Mouse (Mus musculus): Measurements from ENCODE around the gene Bdkrb2.

Bdkrb2 gene

DNA sequence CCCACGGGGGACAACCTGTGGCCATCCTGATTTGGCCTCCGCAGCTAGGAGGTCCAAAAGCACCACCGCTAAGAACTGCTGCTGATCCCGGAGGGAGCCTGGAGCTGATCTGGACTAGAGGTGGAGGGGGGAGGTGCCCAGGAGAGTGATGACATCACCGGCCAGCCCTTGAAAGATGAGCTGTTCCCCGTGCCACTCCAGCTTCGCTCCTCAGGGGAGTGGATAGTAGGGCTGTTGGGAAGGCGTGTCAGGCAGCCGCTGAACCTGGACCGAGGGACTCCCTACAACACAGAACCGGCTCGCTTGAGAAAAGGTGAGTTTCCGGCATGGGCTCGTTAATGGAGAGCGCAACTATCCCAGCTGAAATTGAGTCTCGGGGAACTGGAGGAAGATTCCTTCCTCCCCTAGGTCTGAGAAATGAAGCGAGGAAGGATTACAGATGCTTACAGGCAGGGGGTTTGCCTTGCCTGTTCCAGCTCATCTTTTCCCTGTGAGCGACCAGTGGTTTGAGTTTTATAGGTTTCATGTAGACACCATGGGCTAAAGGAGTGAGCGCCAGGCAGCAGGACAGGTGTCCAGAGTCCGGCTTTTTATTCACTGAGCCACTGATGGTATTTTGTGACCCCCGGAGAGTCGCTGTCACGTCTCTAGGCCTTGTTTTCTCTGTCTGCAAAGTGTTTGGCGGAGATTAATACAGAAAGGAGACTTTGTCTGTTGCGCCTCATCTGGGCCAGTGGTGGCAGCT, at the start of gene Bdkrb2:
Gene Bdkrb2, plus strand, starts transcription at position 291 of the 745 bp plus-strand sequence.
- DNase-seq (ENCODE audit: low spot score): no peak

DNA sequence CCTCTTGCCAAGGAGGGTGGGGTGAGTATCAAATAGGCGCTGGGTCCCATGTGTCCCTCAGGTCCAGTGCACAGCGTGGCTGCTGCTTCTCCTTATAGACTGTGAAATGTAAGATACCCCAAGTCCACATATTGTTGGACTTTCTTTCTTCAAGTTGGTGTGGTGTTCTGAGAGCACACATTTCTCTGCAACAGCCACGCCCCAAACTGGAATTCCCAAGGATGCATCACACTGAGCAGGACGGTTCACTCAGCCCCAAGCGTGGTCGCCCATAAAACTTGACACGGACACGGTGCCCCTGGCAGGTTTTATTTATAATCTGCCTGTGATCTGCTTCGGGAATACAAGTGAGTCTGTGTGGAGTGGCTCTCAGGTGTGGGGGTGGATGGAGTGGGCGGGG, 48.9 kb upstream of the Bdkrb2 start:
- DNase-seq (ENCODE audit: low spot score): no peak

DNA sequence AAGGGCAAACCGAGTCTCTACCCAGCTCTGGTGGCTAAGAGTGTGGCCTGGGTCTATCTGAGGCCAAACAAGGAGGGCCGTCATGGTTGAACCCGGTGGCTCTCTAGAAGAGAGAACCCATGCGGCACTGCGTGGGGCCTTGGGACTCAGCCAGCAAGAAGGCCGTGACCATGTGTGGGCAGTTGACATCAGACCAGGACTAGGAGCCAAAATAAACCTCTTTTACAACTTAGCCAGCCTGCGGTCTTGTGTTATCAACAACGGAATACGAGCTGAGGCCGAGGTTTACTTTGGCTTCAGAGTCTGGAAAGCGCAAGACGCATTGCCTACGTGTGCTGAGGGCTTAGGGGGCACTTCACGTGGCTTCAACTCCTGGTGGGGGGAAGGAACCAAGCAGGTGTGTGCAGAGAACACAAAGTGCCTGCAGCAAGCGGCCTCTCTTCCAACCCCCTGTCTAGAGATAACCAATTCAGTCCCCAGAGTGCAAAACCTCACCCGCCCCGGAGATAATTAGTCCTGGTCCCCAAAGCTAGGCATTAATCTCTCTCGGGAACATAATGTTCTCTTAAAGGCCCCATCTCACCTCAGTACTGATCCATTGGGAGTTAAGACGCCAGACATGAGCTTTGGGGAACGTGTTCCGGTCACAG, 45.9 kb upstream of the Bdkrb2 start:
- DNase-seq (ENCODE audit: low spot score): no peak

DNA sequence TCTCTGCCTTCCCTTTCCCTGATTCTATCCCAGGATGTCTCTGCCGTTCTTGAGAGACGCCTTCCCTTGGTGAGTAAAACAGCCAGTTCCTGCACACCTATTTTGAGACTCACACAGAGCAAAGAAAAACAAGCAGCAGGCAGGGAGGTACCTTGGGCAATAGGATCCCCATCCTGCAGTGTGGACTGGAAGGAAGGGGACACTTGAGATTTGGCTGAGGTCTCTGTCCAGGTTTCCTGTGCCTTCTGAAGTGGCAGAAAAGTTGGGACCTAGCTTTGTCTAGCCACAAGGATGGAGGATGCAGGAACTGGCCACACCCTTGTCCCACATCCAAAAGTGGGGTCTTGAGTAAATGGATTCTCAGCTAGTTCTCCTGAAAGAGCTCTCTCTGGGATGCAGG, 43.2 kb upstream of the Bdkrb2 start:
- no peak for DNase-seq (ENCODE audit: low spot score)

DNA sequence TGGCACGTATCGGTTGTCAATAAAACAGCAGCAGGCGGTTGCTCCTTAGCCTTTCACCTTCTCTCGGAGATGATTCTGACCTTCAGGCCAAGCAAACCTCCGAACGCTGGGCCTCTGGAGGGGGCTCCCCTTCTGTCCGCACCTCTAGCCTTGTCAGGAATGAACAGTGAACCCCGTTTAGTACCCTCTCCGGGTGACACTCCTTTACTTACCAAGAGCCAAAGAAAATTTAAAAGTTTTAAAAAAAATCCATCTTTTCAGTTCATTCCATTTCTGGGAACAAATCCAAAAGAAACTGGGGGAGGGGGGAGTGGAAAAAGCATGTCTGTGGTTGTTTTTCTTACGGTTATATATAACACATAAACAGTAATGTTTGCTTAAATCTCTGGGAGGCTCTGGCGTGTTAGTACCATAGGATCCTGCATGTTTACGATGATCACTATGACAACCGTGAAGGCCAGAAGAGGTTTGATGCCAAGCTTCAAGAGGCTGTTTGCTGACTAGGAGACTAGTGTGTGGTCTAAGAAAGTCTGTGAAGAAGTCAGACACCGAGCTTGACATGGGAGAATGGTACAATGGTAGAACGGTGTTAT, 41.8 kb upstream of the Bdkrb2 start:
- no peak for DNase-seq (ENCODE audit: low spot score)

DNA sequence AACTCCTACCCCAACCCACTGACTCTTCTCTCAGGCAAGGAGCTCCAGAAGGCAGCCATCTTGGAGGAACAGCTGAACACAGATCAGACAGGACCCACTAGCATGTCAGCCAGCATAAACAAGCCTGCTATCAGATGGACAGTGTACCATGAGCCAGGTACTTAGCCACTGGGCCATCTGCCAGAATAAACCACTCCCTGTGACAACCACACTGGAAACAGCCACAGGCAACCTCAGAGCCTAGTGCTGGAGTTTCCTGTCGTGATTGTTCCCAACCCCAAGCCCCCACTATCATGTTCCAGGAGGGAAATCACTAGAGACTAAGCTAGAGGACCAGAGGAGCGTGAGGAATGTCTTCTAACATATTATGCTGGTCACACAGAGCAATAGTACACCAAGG, 39.3 kb upstream of the Bdkrb2 start:
- no peak for DNase-seq (ENCODE audit: low spot score)

DNA sequence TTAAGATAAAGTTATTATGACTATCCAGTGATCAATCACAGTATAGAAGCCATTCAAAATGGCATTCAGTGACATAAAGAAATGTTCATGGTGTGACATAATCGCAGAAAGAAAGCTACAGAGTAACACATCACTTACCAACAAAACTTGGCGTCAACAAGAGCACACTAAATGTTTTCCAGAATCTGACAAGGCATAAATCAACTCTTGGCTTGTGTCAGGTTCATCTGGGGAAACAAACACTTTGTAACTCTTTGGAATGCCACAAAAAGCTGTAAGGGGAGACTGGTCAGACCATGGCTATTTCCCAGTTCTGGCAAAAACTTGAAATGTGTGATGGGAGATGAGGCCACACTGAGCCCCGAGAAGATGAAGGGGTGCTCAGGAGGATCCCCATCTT, 36.8 kb upstream of the Bdkrb2 start:
- no peak for DNase-seq (ENCODE audit: low spot score)

DNA sequence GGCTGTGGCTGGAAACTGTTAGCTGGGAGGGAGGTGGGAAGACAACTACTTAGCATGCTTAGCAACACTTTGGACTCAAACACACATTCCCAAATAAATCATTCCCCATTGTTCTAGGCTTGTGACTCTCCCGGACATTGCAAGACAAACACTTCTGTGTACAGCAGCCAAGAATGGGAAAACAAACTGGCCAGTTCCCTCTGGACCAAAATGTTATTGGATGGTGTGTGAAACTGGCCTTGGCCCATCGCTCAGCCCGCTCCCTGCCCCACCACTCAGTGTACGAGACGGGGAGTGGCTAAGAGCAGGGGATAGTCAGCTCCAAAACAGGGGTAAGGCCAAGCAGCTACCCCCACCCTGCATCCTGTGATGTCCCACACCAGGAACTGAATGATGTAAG, 36.2 kb upstream of the Bdkrb2 start:
- no peak for DNase-seq (ENCODE audit: low spot score)

DNA sequence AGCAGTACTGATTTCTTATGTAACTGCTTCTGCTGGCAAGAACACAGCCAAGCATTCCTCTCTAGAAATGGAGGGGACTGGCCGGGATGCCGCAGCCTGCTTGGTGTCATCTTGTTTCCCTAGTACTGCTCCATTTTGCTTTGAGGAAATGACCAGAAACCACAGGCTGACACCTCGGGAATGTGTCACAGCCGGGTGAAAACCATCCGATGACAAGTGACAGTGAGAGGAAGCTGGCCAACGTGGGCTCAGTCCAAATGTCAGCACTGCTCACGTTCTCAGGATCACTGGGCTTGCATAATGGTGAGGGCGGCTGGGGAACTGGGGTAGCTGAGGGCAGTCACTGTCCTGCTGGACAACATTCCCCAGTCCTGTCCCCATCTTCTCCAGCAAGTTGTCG, 33.5 kb upstream of the Bdkrb2 start:
- no peak for DNase-seq (ENCODE audit: low spot score)

DNA sequence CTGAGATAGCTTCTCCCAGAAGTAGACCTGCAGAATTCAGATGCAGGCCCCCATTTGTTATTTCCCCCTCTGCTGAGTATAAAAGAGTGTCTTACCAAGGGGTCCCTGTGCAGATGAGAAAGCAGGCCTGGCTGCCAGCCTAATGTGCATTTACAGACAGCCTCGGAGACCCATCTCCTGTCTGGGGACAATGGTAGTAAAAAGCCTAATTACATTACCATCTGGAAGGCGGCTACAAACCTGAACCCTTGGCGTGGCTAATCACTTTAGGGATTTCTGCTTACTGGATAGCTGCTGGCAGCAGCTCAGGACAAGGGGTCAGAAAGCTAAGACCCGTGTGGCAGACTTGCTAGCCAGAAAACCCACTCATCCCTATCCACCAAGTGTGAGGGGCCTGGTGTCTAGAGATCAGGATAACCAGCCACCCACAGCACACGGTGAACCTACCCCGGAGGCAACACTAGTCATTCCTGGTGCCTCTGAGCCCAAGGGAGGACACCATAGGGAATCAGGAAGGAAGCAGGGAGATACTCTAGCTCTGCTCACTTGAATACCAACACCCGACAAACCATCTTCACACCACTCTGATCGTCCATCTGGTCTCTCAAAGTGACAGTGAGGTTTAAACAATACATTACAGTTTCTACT, 31.2 kb upstream of the Bdkrb2 start:
- no peak for DNase-seq (ENCODE audit: low spot score)

DNA sequence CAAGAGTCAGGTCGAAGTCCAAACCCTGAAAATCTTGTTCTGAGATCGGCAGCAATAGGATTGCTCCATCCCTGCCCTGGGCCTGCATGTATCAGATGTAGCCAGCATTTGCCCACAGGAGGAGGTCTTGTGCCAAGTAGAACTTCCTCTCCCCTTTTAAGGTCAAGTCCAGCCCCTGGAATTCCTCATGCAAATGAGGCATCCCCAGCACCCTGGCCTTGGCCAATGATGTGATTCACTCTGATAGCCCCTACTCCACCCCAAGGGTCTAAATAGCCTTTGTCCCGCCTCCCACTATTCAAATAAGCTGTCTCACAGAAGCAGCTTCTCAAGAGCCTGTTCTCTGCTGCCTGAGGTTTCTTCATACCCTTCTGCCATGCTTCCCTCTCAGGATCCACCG, 28.2 kb upstream of the Bdkrb2 start:
- no peak for DNase-seq (ENCODE audit: low spot score)

DNA sequence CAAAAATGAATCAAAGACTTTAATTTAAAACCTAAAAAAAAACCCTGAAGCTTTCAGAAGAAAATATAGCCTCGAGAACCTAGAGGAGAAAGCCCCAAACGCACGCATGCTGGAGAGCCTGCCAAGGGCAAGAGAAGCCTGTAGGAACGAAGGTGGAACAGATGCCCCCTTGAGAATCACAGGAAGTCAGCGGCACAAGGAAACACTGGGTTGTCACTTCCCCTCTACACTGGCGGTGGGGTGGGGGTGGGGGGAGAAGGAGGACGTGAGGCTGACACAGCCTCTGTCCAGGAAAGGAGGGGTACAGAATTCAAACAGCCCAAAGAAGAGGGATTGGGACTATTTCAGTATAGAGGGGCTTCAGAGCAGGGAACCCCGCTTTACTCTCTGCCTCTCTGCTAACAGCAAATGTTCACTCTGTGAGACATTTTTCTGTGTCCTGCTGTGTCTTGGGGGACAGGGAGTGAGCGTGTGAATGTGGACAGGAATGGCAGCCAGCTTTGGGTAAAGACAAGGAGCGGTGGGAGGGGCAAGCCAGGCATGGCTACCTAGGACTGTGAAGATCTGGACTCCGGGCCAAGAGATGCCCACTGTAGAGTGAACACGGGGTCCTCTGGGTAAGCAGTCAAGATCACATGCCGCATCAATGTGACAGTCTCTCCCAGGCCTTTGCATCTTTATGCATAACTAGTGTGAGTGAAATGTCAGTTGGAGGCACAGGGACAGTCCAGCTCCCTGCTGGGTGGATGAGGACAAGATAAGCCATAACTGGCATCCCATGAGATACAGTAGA, 26.9 kb upstream of the Bdkrb2 start:
- no peak for DNase-seq (ENCODE audit: low spot score)

DNA sequence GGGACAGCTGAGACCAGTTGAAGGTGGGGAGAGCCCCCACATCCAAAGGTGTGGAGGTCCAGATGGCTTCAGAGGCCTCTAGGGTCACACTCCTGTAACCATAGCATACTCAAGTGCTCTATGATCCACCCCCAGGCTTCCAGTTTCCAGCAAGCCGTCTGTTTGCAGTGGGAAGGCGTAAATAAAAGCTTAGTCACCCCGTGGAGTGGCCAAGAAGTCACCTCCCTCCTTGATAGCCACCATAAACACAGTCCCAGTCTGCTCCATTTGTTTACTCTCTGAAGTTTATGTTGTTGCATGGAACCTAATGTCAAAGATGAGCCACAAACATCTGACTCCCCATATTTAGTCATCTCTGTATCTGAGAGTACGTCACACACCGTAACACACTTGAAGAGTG, 25.9 kb upstream of the Bdkrb2 start:
- no peak for DNase-seq (ENCODE audit: low spot score)

DNA sequence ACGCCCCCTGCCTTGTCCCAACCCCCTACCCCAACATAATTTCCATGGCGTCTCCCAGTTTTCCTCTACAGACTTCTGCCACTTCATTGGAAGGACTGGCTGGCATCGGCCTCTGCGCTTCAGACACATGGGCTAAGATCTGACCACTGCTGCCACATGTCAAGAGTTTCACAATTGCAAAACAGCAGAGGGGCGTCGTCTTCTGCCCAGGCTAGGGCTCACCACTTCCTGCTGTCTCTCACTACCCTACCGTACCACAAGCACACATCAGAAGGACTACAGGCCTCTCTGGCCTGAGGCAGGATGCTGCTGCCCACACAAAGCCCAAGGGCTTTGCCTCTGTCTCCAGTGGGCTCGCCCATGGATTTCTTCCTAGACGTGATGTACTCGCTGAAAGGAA, 23.4 kb upstream of the Bdkrb2 start:
- no peak for DNase-seq (ENCODE audit: low spot score)

DNA sequence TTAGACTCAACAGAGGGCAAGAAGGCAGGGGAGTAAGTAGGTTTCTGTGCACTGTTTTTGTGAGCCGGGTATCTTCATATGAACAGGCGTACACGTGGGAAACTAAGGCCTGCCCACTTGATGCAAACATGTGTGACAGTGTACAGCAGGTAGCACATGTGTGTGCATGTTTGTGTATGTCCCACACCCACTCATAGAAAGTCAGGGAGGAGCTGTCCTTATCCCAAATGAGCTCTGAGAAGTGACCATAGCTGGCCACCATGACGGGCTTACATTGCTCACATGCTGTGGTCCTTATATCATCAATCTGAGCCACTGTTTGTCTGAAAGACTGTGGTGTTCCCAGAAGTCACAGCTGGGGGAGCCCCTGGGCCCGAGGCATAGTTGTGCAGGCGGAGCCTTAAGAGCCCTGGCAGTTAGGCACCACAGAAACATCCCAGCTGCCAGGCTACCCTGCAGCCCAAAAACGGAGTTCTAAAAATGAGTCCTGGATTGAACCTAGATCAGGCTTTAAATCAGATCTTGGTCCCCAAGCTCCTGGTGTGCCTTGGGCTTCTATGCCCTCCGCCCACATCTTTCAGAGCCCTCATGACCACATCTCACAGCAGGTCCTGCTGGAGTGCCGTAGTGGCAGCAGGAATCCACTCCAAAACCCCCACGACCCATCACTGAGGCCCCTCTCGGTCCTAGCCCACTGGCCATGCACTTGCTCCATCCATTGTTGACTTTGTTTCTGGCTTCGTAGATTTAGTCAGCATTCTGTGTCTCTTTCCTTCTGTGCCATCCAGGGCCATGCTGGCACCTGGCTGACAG, 21.2 kb upstream of the Bdkrb2 start:
- no peak for DNase-seq (ENCODE audit: low spot score)

DNA sequence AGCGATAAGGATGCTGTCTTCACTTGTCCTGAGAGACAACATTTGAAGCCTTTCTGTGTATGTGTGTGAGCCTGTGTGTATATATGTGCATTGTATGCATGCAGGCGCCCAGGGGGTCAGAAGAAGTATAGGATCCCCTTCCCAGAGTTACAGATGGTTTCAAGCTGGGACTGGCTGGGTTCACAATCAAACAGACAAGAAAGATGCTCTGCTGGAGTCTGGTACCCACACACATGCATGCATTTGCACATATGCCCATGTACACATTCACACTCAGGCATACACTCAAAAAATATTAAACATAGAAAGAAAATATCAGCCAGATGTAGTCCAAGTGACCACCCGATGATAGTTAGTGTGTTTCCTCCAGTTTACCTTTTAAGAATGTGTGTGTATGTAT, 20.5 kb upstream of the Bdkrb2 start:
- no peak for DNase-seq (ENCODE audit: low spot score)

DNA sequence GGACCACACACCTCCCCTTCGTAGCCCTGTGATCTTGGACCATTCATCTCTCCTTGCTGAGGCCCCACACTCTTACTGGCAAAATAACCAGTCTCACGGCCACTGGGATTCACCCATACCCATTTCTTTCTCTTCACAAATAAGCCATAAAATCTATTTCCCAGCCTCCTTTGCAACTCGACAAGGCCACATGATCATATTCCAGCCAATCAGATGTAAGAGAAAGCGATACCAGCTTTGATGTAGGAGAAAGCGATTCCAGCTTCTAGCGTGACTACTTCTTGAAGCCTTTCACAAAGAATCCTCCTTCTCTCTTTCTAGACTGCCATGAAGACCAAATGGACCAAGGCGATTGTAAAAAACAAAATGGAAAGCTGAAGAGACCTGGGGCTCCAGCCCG, 19.9 kb upstream of the Bdkrb2 start:
- DNase-seq (ENCODE audit: low spot score): no peak

DNA sequence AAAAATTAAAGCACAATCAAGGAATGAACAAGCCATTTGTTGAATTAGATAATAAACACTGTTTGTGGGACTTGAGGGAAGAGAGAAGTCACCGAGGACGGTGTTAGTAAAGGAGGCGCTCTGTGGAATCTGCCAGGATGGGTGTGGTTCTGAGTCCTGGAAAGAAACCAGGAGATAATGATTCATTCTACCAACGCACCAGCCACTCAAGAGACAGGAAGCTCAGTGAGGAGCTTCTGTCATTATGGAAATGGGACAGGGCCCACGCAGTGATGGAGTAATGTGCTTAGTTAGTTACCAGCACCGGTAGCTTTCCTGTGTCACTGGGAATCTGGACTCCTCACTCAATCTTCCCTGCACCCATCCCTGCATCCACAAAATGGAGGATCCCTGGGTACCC, 19.3 kb upstream of the Bdkrb2 start:
- DNase-seq (ENCODE audit: low spot score): no peak

DNA sequence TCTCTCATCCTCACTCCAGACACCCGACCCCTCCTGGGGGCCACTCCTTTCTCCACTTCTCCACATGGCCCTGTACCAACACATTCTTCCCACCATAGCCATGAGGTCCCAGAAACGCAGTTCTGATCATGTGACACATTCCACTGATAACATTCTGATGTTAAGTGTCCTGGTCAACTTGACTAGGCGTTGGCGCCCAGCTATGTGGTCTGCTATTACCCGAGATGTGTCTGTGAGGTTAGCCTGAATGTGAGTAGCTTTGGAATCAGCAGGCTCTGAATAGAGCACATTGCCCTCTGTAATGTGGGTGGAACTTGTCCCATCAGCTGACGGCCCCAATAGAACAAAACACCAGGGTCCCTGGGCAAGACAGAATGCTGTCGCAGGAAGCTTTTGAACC, 18.2 kb upstream of the Bdkrb2 start:
- no peak for DNase-seq (ENCODE audit: low spot score)

DNA sequence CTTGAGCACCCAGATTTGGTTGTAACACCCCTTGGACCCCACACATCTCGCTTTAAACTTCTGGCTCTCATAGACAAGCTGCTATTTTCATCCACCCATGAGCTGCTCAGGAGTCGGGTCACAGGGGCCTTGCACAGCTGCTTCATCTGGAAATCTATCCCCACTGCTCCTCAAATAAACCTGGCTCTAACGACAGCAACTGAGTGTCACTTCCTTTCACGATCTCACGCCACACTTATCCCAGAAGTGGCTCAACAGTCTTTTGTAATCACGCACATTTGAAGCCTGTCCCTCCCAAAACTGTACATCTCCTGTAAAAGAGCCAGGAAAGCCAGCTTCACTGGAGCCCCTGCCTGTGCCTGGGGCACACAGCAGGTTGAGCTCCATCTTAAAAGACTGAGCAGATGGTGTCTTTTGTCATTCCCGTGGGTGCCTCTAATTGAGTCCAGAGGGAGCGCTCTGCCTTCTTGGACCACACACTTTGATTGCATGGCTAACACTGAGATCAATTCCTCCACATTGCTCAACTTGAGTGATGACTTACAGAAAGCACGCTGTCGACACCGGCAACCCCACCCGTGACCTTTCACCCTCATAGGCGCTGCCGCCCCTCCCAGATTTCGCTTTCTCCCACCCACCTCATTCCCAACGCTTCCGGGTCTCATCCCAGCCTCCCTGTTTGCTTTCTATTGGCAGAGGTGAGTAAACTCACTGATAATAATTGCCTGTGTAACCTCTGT, 17.2 kb upstream of the Bdkrb2 start:
- DNase-seq (ENCODE audit: low spot score): no peak

DNA sequence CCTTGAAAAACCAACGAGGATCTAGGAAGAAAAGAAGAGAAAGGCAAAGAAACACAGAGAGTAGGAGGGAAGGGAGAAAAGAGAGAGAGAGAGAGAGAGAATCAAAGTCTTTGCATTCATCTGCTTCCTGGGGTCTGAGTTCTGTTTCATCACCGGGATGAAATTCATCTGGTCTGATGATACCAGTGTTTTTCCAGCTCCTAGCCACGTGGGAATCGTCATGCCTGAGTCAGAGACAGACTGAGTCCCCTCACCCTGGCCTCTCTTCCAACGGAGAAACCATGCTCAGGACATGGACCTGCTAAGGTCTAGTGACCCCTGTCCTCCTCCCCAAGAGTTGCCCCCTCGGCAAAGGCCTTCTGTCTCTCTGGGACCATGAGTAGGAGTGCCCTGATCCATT, 16.5 kb upstream of the Bdkrb2 start:
- no peak for DNase-seq (ENCODE audit: low spot score)
